Mouse (Mus musculus) CH12.LX (cell line): ENCODE data around the gene Spty2d1.

Source experiments
- CHD2 ChIP-seq: IDR thresholded peaks from 2 replicates; pipeline ENCODE4 v1.6.1; 2011; ENCODE audit warnings: low read length, improper control_type of control experiment
- CTCF ChIP-seq, 2 experiments: IDR thresholded peaks in 1 of 2; conservative IDR thresholded peaks in 1 of 2; 2 replicates each; pipeline ENCODE4 v1.5.1; 2011 to 2012; ENCODE audit warnings: low read depth in 2 of 2, low read length in 2 of 2, improper control_type of control experiment in 1 of 2, inconsistent platforms in 1 of 2, mild to moderate bottlenecking in 1 of 2, moderate library complexity in 1 of 2
- MAX ChIP-seq: IDR thresholded peaks from 2 replicates; pipeline ENCODE4 v1.6.1; 2011; ENCODE audit warnings: low read length, improper control_type of control experiment
- POLR2A ChIP-seq: IDR thresholded peaks from 2 replicates; pipeline ENCODE4 v1.6.1; 2011; ENCODE audit warnings: low read depth, mild to moderate bottlenecking, improper control_type of control experiment, low read length
- RCOR1 ChIP-seq: conservative IDR thresholded peaks from 2 replicates; pipeline ENCODE4 v1.6.1; 2012; ENCODE audit warnings: low read depth, mild to moderate bottlenecking, inconsistent platforms, low read length, improper control_type of control experiment
- TCF12 ChIP-seq: IDR thresholded peaks from 2 replicates; pipeline ENCODE4 v1.6.1; 2014; ENCODE audit warnings: low read depth, mild to moderate bottlenecking, inconsistent platforms, low read length, improper control_type of control experiment
- ZC3H11A ChIP-seq: IDR thresholded peaks from 2 replicates; pipeline ENCODE4 v1.6.1; 2012; ENCODE audit warnings: low read depth, mild to moderate bottlenecking, inconsistent platforms, low read length, improper control_type of control experiment

- no peak for TF ChIP-seq CTCF (conservative IDR thresholded peaks at IDR 0.05 in 1 of 2, IDR thresholded peaks at IDR 0.05 in 1 of 2; ENCODE audit: low read depth in 2 of 2, low read length in 2 of 2)
- TF ChIP-seq TCF12 = no peak
- no peak for TF ChIP-seq POLR2A
- no peak for TF ChIP-seq ZC3H11A
- no peak for TF ChIP-seq RCOR1
- no peak for TF ChIP-seq CHD2
- TF ChIP-seq MAX = no peak
These were observed 16.2 kb upstream of the Spty2d1 start for GRCm38 (mm10) chr7:47024454-47024853.
